Mouse (Mus musculus) heart, embryonic 11.5 days (tissue): ENCODE measurements around the gene Lmo3. TPM values are rescaled to one million over a fixed set of nuclear protein-coding genes. Genes with fewer than 3 reads are reported as not detected.

Source experiments
- ATAC-seq: fragments of 200-750 bp; cut with Nextera tagmentation; replicated peaks from 2 replicates; pipeline ENCODE4 v1.8.0; 2017; ENCODE audit warnings: moderate library complexity; ENCODE audit not compliant: insufficient number of reproducible peaks, low FRiP score, low TSS enrichment
- H3K27ac ChIP-seq: fragments of 300-500 bp; sonication (generic); 2 replicates; pipeline ENCODE4 v1.5.1; 2014; ENCODE audit warnings: mild to moderate bottlenecking, low read depth, low read length
- H3K27me3 ChIP-seq: fragments of 300-500 bp; sonication (generic); 2 replicates; pipeline ENCODE4 v1.6.1; 2014; ENCODE audit warnings: mild to moderate bottlenecking, low read length, mixed read lengths; ENCODE audit not compliant: control insufficient read depth, insufficient read depth
- H3K36me3 ChIP-seq: fragments of 300-500 bp; sonication (generic); 2 replicates; pipeline ENCODE4 v1.6.1; 2014; ENCODE audit warnings: mild to moderate bottlenecking, low read length, moderate library complexity, mixed read lengths; ENCODE audit not compliant: control insufficient read depth, insufficient read depth
- H3K4me1 ChIP-seq: fragments of 300-500 bp; sonication (generic); 2 replicates; pipeline ENCODE4 v1.6.1; 2014; ENCODE audit warnings: low read length; ENCODE audit not compliant: control insufficient read depth, insufficient read depth
- H3K4me2 ChIP-seq: fragments of 300-500 bp; sonication (generic); 2 replicates; pipeline ENCODE4 v1.6.1; 2014; ENCODE audit warnings: mild to moderate bottlenecking, moderate library complexity
- H3K4me3 ChIP-seq: fragments of 300-500 bp; sonication (generic); 2 replicates; pipeline ENCODE4 v1.5.1; 2014; ENCODE audit warnings: low read depth, low read length
- H3K9ac ChIP-seq: fragments of 300-500 bp; sonication (generic); 2 replicates; pipeline ENCODE4 v1.6.1; 2014; ENCODE audit warnings: mild to moderate bottlenecking, low read depth, low read length, moderate library complexity
- H3K9me3 ChIP-seq: fragments of 300-500 bp; sonication (generic); replicated peaks from 2 replicates; pipeline ENCODE4 v1.6.1; 2016; ENCODE audit warnings: low read length; ENCODE audit not compliant: control insufficient read depth
- WGBS: fragments of 180-500 bp; shearing (Covaris S2); extraction: QIAGEN DNeasy Blood & Tissue Kit; methylation state at CpG from one replicate; pipeline ENCODE4 v1.1.7; 2014; ENCODE audit not compliant: insufficient replicate concordance; 5-methylcytosine and 5-hydroxymethylcytosine counted together
- polyA plus RNA-seq: library from polyadenylated mRNA; unstranded; fragments of >200 nt; fragmentation: Nextera tagmentation; extraction: Ambion mirVana; gene quantifications from 2 replicates; pipeline ENCODE4 v1.2.1, GENCODE M21; 2014

Gene Lmo3
- polyA plus RNA-seq, 1 experiment from 2014 or later: 1.0 TPM

GRCm38 (mm10) chr6:138437351-138437750 is 144.4 kb downstream of the Lmo3 start:
- 70% methylated on average over 3 of the region's 3 CpGs for WGBS
- Histone ChIP-seq H3K27me3 (no peaks in the 10 kb centered on the region), H3K9ac (no peak overlapping the region), H3K9me3 (no peaks in the 10 kb centered on the region), H3K36me3 (no peaks in the 10 kb centered on the region), H3K4me1 (no peaks in the 10 kb centered on the region), H3K4me3 (no peak overlapping the region), H3K4me2 (no peak overlapping the region), H3K27ac (no peak overlapping the region)
- no peak for ATAC-seq

- no peaks in the 10 kb centered on the region for H3K36me3 ChIP-seq
- no peak for ATAC-seq
- H3K4me1 ChIP-seq: no peaks in the 10 kb centered on the region
- WGBS: 75% methylated on average over 3 of the region's 3 CpGs
- no peaks in the 10 kb centered on the region for H3K27me3 ChIP-seq
- H3K9me3 ChIP-seq: no peaks in the 10 kb centered on the region
- H3K27ac ChIP-seq: no peak overlapping the region
- H3K9ac ChIP-seq: no peak overlapping the region
- no peak overlapping the region for H3K4me2 ChIP-seq
- H3K4me3 ChIP-seq: no peak overlapping the region
These were observed 145.0 kb downstream of the Lmo3 start for GRCm38 (mm10) chr6:138436813-138437212.

GRCm38 (mm10) chr6:138427394-138427793 is 154.4 kb downstream of the Lmo3 start:
- no peak overlapping the region for H3K4me2 ChIP-seq
- no peak overlapping the region for H3K27ac ChIP-seq
- H3K4me1 ChIP-seq: no peaks in the 10 kb centered on the region
- WGBS: 22% methylated on average over 6 of the region's 6 CpGs
- H3K9ac ChIP-seq: no peak overlapping the region
- H3K4me3 ChIP-seq: no peak overlapping the region
- no peaks in the 10 kb centered on the region for H3K36me3 ChIP-seq
- no peak for ATAC-seq
- H3K27me3 ChIP-seq: peaks cover 3% of the 10 kb centered on the region; the same call in 1 of the 2 replicates
- H3K9me3 ChIP-seq: no peaks in the 10 kb centered on the region

GRCm38 (mm10) chr6:138426894-138427293 is 154.9 kb downstream of the Lmo3 start:
- H3K9ac ChIP-seq: no peak overlapping the region
- 34% methylated on average over 3 of the region's 3 CpGs for WGBS
- H3K27me3 ChIP-seq: peaks cover 3% of the 10 kb centered on the region; the same call in 1 of the 2 replicates
- no peak for ATAC-seq
- H3K4me3 ChIP-seq: no peak overlapping the region
- no peak overlapping the region for H3K27ac ChIP-seq
- no peaks in the 10 kb centered on the region for H3K36me3 ChIP-seq
- H3K4me2 ChIP-seq: no peak overlapping the region
- H3K9me3 ChIP-seq: no peaks in the 10 kb centered on the region
- no peaks in the 10 kb centered on the region; the same call in 1 of the 2 replicates for H3K4me1 ChIP-seq

- Histone ChIP-seq H3K9ac (no peak overlapping the region), H3K27me3 (peaks cover 3% of the 10 kb centered on the region; the same call in 1 of the 2 replicates), H3K4me2 (no peak overlapping the region), H3K4me3 (no peak overlapping the region), H3K27ac (no peak overlapping the region), H3K4me1 (peaks cover 13% of the 10 kb centered on the region), H3K36me3 (no peaks in the 10 kb centered on the region), H3K9me3 (no peaks in the 10 kb centered on the region)
- no peak for ATAC-seq
- 68% methylated on average over 9 of the region's 9 CpGs for WGBS
These were observed 157.1 kb downstream of the Lmo3 start for GRCm38 (mm10) chr6:138424514-138425225.

GRCm38 (mm10) chr6:138422671-138423321 is 159.0 kb downstream of the Lmo3 start:
- Histone ChIP-seq H3K27me3 (peaks cover 3% of the 10 kb centered on the region; the same call in 1 of the 2 replicates), H3K27ac (no peak overlapping the region), H3K4me3 (peak overlapping the region; percentile 35), H3K36me3 (no peaks in the 10 kb centered on the region), H3K9me3 (no peaks in the 10 kb centered on the region), H3K4me2 (peak overlapping the region; percentile 84), H3K4me1 (peaks cover 13% of the 10 kb centered on the region), H3K9ac (0 out of 2 replicates have a peak overlapping the region, but pooled peaks have one; percentile 43)
- 2% methylated on average over 15 of the region's 16 CpGs for WGBS
- ATAC-seq: peak; percentile 58; the same call in 1 of the 2 replicates

GRCm38 (mm10) chr6:138421931-138422531 is 159.7 kb downstream of the Lmo3 start:
- Histone ChIP-seq H3K9ac (no peak overlapping the region), H3K4me1 (peaks cover 13% of the 10 kb centered on the region), H3K36me3 (no peaks in the 10 kb centered on the region), H3K4me3 (peak overlapping the region; percentile 35), H3K9me3 (no peaks in the 10 kb centered on the region), H3K4me2 (peak overlapping the region; percentile 84), H3K27ac (no peak overlapping the region), H3K27me3 (peaks cover 3% of the 10 kb centered on the region; the same call in 1 of the 2 replicates)
- ATAC-seq: 0 out of 2 replicates have a peak, but pooled peaks have one; percentile 36
- 2% methylated on average over 24 of the region's 24 CpGs for WGBS

GRCm38 (mm10) chr6:138421191-138421613 is 160.6 kb downstream of the Lmo3 start:
- Histone ChIP-seq H3K9me3 (no peaks in the 10 kb centered on the region), H3K4me2 (peak overlapping the region; percentile 84), H3K36me3 (no peaks in the 10 kb centered on the region), H3K4me3 (peak overlapping the region; percentile 35), H3K4me1 (peaks cover 13% of the 10 kb centered on the region), H3K27me3 (peaks cover under 1% of the 10 kb centered on the region; the same call in 1 of the 2 replicates), H3K9ac (0 out of 2 replicates have a peak overlapping the region, but pooled peaks have one; percentile 34), H3K27ac (no peak overlapping the region)
- WGBS: 8% methylated on average over 14 of the region's 14 CpGs
- ATAC-seq: no peak
